Mouse (Mus musculus) lung, adult 18-20 months (tissue): ENCODE measurements around the gene Rgs9.

Experiments used
- DNase-seq, 2 experiments: peaks; one replicate each; pipeline ENCODE4 v3.0.0; 2022; ENCODE audit warnings: mixed read lengths in 2 of 2

Rgs9 gene

DNA sequence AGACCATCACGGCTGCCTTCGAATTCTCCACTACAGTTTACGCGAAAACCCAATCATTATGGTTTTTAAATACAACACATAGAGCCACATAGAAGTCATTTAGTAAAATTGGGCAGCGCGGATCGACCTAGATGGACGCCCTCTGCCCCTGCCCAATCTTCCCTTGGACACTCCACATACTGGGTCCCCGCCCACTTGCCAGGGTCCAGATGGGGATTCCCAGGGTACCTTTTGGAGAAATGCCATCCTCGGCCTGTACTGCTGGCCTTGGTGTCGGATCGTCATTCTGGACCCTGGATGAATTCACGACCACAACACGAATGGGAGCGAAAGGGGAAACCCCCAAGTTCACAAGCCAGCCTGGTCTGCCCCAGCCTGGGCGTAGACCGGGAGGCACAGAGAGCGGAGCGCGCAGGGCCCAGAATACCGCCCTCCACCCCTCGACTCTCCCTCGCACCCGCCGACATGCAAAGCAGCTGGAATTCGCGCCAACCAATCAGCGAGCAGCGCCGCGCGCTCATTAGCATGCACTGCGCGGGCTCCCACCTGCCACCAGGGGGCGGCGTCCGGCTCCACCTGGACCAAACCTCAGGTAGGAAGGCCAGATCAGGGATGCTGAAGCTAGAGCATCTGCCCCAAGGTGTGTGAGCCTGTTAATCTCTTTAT lies at the start of gene Rgs9:
TSS of gene Rgs9 (minus strand) at position 420 of the 666 bp plus-strand sequence.
- peak; percentile 91 to 94 for DNase-seq

DNA sequence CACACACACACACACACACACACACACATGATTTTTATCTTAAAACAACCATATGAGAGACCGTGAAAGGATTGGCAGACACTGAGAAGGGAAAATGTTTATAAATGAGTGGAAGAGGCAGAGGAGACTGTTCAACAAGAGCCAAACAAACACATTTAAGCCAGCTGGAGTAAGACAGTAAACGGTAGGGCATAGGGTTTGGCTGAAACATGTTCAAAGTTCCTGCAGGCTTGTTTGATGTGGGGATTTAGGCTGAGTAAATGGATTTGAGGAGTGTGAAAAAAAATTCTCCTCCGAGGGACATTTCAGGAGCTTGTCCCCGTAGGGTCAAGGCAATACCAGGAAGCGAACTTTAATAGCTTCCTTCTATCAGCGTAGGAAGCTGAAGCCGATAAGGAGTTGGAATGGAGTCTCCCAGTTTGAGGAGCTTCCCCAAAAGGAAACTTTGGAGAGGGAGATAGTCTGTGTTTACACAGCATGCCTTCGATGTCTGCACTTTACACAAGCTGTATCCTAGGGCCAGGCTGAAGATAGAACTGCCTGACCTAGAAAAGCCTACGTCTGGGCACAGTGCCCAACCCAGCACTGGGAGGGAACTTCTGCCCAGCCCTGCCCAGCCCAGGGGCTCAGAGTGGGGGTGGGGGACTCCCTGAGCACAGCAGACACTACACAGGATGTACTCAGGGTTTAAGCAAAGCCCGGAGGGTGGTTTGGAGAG lies 49.5 kb upstream of the Rgs9 start:
- peak; percentile 91 to 95 for DNase-seq

DNA sequence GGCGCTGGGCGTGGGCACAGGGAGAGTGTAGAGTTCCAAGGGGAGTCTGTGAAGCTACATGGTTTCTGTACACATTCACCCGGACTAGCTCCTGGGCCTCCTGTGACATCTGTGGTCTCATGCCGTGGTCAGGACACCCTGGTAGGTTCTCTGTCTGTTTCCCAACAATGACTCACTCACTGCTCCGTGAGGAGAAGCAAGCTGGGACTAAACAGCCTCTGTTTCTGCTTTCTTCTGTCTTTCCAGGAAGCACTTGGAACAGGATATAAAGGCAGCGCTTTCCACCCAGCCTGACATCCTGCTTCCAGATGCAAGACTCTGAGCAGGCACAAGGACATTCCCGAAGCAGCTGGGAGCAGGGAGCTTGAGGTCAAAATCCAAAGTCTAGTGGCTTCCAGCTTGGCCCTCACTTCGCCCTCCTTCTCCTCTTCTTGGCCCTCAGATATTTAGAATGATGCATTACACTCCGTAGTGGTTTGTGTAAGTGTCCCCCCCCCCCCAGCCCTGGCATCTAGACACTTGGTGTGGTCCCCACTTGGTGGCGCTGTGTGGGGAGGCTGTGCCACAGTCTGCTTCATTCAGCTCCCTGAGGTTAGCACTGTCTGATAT lies 46.2 kb upstream of the Rgs9 start:
- DNase-seq, result peak; percentile 58 to 67

DNA sequence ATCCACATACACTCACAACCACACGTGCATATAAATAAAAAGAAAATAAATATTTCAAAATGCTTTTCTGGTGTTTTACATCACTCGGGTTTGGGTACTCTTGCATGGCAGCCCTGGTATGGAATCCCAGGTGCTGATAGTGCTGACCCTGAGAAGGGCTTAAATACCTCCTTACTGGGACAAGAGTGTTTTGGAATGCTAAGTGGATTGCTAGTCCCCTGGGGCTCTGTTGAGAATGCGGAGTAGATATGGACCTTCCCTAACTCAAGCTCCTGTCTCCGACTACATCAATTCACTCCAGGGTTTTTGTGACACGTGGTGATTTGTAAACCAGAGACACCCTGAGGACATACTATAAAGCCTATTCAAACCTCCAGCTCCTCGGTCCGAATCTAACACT lies 45.6 kb upstream of the Rgs9 start:
- DNase-seq, result no peak

DNA sequence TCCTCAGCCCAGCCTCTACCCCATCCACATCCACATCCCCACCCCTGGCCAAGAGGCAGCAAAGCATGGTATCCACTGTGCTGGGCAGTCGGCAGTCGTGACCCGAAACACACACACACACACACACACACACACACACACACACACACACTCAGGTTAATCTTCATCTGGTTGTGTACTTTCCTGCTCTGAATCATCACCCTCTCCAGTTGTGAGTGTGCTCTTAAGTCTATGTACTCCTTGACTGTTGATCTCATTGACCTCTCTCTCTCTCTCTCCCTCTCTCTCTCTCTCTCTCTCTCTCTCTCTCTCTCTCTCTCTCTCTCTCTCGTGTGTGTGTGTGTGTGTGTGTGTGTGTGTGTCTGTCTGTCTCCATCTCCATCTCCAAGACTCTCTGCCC lies 44.7 kb upstream of the Rgs9 start:
- DNase-seq, result peak in 1 of 2 experiments; percentile 36

DNA sequence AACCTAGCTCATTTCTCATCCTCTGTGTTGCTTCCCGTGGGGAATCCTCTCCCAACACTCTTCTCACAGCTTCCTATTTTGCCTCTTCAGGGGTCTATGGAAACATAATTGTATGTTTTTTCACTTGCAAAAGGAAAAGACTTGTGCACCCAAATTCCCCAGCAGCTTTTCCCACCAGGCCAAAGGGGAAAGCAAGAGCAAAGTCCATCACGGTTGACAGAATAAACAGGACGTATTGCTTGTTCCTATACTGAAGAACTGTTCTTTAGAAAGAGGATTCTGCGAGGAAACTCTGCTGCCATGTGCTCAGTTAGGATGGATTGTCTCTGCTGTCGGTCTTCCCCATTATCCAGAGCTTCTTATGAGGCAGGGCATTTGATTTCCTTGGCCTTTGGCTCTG lies 42.6 kb upstream of the Rgs9 start:
- no peak for DNase-seq

DNA sequence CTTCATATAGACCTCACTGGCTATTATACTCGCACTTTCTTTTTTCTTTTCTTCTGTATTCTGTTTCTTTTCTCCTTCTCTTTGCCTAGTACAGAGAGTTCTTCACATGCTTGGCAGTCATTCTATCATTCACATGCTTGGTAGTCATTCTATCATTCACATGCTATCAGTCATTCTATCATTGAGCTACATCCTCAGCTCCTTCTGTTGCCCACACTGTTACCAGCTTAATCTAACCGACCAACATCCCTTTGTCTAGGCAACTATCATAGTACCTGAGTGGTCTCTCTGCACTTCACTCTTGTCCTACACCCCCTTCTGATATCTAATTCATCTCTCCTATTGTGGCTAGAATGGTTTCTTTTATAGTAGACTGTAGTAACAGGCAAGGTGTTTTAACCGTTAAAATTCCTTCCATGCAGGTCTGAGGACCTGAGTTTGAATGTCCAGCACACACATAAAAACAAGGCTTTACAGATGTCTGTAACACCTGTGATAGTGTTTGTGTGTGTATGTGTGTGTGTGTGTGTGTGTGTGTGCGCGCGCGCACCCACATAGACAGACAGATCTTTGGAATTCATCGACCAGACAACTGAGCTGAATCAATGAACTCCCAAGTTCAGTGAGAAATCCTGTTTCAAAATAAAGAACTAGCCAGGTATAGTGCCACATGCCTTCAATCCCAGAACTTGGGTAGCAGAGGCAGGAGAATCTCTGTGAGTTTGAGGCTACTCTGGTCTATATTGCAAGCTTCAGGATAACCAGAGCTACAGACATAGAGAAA lies 41.4 kb upstream of the Rgs9 start:
- DNase-seq, result no peak

DNA sequence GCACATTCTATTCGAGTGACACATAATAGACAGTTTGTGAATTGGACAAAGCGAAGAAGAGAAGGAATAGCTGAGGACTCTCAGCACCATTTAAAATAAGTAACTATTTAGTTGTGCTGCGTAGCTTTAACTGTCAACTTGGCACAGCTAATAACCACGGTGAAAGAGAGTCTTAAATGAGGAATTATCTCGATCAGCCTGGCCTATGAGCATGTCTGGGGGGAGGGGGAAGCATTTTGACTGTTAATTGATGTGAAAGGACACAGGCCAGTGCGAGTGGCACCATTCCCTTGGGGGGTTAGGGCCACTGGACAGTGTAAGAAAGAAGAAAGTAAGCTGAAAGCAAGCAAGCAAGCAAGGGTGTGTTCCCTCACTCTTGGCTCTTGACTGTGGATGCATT lies 38.0 kb upstream of the Rgs9 start:
- DNase-seq, result no peak

DNA sequence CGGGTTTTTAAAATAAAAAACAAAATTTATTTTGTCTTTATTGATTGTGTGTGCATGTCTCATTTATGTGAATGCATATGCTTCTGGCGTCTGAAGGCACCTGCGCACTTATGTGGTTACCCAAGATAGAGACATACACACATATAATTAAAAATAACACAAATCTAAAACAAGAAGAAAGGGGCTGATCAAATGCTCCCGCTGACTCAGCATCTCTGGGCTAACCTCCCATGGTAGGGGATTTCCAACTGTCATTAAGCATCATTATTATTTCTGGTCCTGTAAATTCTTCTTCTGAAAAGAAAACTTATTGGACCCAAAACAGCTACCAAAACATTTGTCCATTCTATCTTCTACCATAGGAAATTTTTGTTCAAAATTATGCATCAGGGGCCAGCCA lies 36.8 kb upstream of the Rgs9 start:
- no peak for DNase-seq

DNA sequence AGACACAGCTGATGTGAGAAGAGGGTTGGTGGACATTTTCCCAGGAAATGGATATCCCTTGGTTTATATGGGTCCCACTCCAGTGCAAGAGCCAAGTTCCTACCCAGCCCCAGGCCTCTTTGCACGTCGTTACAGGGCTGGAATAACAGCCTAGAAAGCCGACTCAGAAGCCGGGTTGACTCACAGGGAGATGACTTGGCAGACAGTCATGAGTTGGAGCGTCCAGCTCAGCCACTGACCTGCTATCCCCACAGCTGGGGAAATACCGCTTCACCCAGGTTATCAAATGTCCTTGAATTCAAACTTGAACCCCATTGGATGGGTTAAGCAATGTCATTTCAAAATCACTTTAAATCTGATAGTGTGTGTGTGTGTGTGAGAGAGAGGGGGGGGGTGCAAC lies 34.8 kb upstream of the Rgs9 start:
- DNase-seq, result no peak

DNA sequence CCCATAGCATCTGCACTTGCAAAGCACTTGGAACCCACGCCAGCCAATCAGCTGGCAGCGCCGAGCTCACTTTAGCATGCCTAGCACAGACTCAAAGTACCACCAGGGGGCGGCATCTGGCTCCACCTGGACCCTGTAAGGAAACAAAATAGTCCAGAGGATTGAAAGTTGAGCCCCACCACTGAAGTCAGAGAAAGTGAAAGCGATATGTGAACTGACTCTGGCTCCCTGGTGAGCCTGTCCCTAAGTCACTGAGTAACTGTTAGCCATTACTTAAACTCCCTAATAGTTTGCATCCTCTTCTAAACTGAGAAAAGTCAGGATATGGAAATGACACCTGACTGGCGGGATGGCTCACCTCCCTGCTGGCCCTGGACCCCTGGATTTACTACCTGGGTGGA lies 33.5 kb upstream of the Rgs9 start:
- peak; percentile 94 to 96 for DNase-seq

DNA sequence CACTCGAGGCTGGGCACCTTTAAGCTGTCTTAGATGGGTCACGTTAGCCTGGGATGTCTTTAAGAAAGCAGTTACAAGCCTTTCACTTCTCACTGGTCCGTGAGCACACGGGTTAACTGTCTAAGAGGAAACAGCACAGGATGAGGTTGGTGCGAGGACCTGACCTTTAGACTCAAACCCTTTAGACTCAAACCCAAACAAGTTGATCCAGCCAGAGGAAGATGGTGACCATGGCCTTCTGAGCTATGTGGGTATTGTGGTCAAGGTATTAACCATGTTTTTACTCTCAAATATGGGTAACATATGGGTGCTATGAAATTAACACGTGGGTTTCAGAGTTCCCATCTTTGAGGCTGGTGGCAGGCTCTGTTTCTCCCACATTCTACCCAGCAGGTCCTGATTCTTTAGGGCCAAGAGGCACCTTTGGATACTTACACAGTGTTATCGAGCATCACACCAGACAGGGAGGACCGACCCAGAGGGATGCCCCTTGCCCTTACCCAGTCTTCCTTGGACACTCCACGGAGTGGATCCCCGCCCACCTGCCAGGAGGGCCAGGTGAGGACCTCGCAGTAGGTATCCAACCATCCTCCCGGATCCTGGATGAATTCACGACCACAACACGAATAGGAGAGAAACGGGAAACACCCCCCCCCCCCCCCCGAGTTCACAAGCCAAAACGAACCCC lies 32.9 kb upstream of the Rgs9 start:
- DNase-seq, result no peak

DNA sequence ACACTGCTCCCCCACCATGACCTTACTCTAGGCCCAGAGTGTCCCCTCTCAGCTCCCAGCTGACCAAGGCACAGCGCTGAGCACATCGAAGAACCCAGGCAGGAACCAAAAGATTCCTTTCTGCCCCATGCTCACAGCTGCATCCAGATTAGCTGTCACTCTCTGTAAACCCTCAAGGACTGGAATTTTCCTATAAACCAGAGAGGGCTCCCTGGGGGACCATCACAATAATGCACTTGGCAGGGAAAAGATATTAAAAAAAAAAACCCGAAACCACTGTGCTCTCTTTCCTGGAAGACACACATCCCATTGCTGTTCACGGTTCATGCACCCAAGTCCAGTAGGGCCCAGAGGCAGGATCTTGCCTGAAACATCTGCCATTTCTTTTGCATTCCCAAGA lies 31.4 kb upstream of the Rgs9 start:
- DNase-seq, result no peak

DNA sequence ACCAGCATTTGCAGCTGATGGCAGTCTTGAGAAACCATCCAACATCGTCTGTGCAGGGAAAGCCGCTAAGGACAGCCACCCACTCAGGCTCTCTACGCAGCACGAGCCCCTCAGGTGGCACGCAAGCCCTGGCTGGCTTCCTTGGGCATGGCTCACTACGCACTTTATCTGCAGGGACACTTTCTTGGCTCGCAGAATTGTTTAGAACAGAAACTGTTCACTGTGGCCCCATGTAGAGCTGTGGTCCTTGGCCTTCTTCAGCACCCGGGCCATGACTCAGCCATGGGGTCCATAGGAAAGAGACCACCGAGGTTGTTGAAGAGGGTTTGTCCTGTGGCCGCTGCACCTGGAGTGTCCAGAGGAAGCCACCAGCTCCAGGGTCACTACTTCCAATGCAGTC lies 30.0 kb upstream of the Rgs9 start:
- no peak for DNase-seq

DNA sequence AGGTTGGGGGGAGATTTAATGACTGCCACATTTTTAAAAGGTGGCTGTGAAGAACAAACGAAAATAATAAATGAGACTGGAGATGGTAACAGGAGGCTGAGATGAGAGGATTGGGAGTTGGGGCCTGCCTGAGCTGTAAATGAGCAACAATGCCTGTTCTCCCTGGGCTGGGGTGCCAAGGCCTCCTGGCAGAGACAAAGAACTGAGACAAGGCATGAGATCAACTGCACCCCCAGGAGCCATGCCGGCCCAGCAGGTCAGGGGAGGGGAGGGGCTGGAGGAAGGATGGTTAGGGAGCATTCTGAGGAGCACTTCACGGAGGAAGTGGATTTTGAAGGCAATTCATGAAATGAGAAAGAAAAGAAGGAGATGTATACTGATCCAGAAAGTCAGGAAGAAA lies 29.5 kb upstream of the Rgs9 start:
- no peak for DNase-seq

DNA sequence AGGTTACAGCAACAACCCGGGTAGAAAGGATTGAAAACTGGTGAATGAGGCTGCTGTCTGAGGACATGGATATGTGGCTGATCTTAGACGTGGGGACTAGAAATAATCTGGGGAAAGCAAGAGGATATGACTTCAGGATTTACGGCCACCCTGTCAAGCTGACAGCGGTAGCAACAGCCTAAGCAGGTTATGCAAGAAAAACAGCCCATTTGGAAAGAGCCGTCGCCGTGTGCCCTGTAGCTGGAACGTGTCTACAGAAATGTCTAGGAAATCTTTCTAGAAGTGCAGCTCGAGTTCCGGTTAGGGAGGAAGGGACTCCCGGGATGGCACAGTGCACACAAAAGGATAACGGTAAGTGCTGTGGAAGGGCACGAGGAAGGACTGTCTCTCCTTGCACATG lies 28.3 kb upstream of the Rgs9 start:
- no peak for DNase-seq

DNA sequence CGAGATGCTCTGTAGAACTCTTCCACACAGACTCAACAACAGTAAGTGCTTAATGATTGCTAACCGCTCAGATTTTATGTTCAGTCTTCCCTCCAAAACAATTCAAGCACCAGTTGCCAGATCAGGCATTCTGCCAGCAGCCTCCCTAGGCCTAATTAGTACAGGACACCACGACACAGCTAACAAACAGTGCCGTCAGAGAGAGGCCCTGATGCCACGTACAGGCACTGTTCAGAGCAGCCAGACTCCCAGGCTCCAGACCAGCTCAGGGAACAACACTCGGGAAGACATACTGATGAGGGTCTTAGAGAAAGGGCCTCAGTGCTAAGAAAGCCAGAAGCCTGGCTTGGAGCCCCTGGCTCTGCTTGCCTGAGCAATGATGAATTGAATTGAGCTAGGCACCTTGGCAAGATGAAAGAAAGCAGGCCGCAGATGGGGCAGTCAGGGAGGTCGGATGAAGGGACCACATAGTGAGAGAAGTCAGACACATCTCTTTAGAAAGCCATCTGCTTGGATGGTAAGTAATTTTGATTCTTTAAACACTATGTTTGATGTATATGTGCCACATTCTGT lies 22.5 kb upstream of the Rgs9 start:
- no peak for DNase-seq

DNA sequence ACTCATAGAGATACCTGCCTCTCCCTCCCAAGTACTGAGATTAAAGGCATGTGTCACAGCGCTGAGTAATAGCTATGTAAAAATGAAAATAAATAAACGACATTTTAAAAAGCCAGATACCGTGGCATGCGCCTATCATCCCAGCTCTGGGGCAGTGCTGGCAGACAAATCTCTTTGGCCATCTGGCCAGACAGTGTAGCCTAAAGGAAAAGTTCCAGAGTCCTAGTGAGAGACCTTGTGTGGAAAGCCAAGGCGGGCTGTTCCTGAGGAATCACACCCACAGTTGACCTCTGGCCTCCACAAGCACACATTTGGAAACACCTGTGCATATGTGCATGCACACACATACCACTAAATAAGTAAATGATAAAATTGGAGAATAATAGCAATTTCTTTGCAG lies 22.0 kb upstream of the Rgs9 start:
- no peak for DNase-seq

DNA sequence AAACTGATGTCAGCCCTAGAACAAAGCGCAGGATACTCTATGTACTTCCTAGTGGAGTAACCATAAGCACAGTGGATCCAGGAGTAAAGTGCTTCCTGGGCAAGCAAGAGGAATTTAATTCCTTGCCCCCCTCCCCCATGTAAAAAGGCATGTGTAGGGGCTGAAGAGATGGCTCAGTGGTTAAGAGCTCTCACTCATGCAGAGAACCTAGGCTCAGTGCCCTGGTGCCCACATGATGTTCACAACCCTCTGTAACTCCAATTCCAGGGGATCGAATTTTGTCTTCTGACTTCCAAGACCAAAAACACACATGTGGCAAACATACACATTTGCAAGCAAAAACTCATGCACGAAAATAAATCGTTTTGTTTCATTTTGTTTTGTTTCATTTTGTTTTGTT lies 21.5 kb upstream of the Rgs9 start:
- DNase-seq, result no peak

DNA sequence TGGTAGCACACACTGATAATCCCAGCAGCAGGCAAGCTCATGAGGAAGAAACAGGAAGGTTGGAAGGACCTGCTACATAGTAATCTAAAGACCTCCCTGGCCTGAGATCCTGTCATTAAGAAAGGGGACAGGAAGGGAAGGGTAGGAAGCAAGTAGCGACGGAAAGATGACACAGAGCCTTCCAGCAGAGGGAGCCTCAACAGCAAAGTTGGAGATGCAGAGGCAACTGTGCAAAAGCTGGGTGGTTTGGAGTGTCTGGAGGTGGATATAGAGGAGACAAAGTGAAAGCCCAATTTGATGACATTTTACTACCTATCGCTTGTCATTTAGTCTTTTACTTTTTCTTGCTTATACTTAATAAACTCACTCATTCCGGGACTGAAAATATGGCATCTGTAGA lies 19.0 kb upstream of the Rgs9 start:
- peak; percentile 29 to 48 for DNase-seq

DNA sequence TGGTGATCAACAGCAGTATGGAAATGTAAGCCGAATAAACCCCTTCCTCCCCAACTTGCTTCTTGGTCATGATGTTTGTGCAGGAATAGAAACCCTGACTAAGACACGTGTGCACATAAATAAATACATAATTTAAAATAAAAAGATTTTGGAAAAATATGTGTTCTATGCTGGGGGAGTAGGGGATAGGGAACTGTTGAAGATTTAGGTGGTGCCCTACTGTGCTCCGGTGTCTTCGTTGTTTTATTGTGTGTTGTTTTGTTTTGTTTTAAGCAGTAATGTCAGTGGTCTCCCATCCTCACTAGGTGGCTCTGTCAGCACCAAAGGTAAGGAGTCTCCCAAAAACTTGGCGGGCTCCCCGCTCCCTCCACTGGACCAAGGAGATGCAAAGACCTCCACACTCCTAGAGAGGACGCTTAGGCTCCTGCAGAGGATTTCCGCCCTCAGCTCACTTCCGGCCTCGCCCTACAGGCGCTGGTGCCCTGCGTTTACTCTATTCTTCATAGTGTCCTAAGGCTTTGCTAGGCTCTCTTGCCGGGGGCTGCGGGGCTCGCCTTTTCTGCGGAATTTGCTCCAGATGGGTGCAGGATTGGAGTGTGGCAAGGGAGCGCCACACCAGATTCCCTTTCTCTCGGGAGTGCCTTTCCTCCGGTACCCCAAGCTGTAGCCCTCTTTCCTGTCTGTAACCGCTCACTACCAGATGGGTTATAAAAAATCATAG lies 14.1 kb upstream of the Rgs9 start:
- DNase-seq, result peak; percentile 71 to 79

DNA sequence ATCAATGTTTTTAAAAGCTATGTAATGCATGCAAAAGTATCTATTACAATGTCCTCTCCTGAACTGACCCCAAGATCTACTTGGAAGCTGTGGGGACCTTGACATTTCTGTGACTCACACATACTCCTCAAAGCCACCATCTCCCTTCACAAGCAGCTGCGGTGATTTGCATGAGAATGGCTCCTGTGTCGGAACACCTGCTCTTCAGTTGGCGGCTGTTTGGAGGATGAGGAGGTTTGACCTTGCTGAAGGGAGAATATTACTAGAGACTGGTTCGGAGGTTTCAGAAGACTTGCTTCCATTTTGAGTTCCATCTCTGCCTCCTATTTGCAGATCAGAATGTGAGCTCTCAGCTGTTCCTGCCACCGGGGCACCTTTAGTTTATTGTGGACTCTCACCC lies 7.8 kb upstream of the Rgs9 start:
- DNase-seq, result no peak
